Mouse (Mus musculus): Measurements from ENCODE around the gene Tnip1.

Tnip1 gene

DNA sequence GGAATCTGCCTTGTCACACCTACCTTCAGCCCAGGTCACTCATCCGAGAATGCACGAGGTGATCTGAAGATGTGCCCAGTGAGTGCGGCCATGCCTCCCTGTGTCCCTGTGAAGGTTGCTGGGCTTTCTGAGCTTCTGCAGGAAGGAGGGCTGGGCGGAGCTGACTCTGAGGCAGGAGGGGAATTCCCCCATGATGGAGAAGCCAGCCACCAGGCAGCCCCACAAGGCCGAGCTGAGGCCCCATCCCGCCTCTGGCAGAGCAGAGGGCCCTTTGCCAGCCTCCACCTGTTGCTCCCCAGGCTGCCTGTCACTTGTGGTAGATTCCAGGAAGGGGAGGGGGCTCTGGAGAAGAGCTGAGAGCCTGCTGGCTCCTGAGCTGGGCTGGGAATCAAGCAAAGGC is at the start of gene Tnip1:
Gene Tnip1 (minus strand): TSS at position 108 of the 400 bp plus-strand sequence.
- no peak for DNase-seq (ENCODE audit: low spot score)

DNA sequence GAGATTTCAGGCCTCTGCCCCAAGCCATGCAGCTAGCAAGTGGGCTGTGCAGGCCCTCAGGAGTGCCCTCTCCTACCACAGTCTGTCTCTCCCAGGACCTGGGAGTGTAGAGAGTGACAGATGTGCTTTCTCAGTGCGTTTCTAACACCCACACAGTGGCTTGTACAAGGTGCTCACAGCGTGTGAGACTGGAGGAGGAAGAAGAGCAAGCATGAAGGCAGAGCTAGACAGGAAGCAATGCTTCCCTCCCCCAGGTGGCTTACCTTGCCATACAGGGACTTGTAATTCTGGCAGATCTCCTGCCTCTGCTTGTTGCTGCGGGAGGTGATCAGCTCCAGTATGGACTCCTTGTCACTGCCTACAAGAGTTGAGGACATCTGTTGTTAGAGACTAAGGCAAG is 48.7 kb upstream of the Tnip1 start:
- no peak for DNase-seq (ENCODE audit: low spot score)

DNA sequence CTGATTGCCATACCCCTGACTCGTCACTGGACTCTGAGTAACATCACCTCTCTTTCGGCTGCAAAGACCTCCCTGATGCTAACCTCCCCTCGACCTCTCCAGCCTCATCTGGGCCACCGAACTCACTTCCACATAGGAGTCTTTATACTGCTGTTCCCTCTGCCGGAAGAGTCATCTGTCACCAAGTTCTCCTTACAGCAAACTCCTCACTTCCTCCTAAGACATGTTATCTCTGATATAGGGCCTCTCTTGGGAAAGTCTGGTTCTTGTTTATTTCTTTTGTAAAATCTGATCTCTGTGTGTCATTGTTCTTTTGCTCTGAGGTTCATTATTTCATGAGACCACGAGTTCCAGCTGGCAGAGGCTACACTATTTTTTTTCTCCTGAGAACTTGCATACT is 45.5 kb upstream of the Tnip1 start:
- DNase-seq (ENCODE audit: low spot score), result no peak

DNA sequence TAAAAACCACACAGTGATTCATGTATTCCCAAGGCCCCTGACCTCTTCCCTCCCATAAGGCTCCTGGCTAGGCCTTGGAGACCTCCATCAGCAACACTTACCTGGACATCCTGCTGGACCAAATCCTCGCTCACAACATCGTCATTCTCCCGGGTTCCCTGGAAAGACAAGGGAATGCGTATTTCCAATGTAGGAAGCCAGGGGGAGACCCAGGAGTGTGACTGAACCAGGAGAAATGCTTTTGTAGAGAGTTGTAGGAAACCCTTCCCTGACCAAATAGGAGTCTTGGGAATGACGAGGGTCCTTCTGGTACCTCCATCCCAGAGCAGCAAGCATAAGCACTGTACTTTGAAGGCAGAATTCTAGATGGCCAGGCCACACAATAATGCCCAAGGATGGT is 43.0 kb upstream of the Tnip1 start:
- no peak for DNase-seq (ENCODE audit: low spot score)

DNA sequence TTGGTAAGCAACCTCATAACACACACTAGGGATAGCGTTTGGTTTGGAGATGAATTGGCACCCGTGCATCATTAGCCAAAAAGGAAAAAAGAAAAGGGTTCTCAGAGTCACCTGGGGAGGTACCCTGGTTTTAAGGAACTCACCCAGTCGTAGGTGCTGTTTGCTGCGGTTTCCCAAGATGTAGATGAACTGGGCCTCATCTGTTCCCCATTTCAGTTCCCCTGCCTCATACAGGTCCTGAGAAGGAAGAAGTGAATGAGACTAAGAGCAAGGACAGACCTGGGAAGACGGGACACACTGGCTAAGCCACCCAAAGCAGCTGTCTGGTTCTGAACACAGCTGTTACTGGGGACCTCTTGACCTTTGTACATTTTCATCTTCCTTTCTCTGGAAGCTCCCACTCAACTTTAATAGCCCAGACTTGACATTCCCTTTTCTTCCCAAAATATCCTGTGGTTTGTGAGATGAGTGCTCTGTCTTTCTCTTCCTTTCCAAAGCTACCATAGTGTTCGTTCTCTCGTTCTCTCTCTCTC is 42.3 kb upstream of the Tnip1 start:
- no peak for DNase-seq (ENCODE audit: low spot score)

DNA sequence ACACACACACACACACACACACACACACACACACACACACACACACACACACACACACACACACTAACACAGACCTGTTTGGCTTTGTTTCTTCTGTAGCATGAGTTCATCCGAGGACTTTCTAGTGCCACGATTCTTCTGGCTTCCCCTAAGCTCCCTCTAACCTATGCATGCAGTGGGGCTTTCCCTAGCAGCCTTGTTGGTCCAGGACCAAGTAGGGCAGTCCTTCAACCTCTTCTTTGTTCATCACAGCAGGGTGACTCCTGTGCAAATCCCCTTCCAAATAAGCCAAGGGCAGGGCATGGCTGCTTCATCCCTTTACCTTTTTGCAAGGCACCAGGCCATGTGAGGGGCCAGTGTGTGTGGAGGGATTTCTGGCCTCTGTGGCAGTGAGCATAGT is 36.0 kb upstream of the Tnip1 start:
- no peak for DNase-seq (ENCODE audit: low spot score)

DNA sequence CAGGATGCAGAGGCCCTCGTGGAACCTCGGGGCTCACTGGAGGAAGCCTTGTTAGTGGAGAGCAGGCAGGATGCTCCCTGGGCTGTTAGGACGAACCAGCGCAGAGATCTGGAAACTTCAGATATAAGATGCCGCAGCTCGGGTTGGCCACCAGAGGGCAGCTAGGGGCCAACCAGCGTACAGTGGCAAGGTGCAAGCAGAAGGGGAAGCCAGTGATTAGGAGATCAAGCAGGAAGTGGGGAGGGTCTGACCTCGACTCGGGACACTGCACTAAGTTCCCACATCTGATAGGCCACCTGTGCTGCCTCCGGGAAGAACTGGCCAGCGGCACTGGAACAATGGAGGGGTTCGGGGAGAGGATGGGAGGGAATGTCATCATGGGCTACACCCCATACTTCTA is 35.6 kb upstream of the Tnip1 start:
- peak; percentile 83 for DNase-seq (ENCODE audit: low spot score)

DNA sequence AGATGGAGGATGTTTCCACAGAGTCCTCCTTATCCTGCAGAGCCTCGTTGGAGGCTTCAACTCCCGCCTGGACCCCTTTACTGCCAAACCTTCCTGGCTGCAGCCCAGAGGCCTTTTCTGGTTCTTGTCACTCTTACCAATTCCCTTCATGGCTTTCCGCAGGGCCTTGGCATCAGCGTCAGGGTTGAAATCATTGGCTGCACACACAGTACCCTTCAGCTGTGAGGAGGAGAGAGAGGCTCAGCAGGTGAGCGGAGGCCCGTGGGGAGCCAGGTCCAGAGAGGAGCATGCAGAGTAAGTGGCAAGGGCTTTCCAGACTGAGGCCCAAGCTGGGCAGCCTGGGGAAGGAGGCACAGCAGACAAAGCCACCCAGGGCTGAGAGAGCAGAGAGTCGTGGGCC is 33.5 kb upstream of the Tnip1 start:
- no peak for DNase-seq (ENCODE audit: low spot score)

DNA sequence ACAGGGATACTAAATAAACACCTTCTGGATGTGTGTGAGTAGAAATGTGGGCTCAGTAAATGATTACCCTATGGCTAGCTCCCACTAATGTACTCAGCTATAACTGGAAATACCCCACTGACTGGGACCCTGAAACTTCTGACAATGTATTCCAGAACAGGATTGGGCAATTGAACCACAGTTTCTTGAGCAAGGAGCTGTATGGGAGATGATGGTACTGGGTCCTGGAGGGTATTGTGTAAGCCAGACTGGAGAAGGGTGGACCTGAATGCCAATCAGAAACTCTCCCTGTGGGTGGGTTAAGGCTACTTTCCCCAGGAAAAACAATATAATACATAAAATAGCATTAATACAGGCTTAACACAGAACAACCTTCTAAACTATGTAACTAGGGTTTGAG is 27.2 kb upstream of the Tnip1 start:
- no peak for DNase-seq (ENCODE audit: low spot score)

DNA sequence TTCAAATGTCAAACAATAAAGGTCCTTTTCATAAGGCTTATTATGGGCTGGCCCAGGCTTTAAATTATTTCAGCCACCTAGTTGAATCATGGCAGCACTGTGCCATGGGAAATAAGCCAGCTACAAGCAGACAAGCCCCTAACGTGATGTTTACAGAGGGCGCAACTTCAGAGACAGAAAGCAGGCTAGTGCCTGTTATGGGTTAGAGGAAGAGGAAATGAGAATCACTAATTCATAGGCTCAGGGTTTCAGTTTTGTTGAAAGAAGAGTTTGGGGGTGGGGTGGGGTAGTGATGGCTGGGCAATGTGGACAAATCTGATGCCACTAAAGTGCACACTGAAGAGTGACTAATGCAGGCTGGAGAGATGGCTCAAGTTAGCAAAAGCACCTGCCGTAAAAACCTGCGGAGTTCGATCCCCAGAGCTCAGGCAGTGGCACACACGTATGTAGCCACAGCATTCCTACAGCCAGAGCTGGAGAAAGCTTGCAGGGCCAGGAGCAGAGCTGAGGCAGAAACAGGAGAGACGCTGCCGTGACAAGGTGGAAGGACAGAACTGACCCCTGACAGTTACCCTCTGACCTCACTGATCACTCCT is 26.1 kb upstream of the Tnip1 start:
- DNase-seq (ENCODE audit: low spot score), result no peak

DNA sequence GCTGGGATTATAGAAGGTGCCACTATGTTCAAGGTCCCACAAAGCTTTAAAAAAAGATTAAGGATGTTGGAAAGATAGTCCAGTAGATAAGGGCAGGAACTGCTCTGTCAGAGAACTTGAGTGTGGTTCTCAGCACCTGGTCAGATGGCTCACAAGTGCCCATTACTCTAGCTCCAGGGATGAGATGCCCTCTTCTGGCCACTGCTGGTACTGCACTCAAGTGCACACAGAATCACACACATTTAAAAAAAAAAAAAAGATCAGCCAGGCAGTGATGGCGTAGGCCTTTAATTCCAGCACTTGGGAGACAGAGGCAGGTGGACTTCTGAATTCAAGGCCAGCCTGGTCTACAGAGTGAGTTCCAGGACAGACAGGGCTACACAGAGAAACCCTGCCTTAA is 25.3 kb upstream of the Tnip1 start:
- DNase-seq (ENCODE audit: low spot score), result peak; percentile 48

DNA sequence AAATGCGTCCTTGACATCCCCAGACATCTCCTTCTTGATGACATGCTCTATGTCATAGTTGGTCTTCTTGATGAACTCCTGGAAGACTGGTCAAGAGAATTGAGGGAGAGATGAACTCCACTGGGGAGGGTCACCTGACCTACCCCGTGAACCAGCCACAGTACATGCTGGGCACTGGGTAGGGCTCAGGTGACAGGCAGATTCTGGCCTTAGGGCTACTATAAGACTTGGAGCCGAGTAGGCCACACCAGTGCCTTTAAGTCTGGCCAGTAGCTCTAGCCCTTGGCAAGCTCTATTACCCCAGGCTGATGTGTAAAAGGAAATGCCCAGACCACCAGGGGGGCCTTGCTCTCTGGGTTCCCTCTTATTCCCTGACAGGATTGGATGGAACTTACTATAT is 22.4 kb upstream of the Tnip1 start:
- DNase-seq (ENCODE audit: low spot score), result no peak

DNA sequence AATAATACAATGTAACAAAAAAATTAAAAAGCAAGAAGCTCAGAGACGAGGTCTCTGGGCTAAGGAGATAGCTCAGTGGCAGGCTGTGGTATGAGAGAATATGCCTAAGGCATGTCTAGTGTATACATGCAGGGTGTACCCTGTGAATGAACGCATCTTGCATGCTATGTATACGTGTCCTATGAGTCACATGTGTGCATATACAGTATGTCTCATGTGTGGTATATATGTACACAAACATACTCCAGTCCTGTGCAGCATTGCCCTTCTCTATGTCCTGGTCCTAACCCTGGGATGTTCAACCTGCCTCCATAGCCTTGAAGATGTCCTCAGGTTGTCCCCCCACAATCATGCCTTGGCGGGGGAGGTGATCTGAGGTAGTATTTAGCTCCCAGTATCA is 21.9 kb upstream of the Tnip1 start:
- DNase-seq (ENCODE audit: low spot score), result no peak

DNA sequence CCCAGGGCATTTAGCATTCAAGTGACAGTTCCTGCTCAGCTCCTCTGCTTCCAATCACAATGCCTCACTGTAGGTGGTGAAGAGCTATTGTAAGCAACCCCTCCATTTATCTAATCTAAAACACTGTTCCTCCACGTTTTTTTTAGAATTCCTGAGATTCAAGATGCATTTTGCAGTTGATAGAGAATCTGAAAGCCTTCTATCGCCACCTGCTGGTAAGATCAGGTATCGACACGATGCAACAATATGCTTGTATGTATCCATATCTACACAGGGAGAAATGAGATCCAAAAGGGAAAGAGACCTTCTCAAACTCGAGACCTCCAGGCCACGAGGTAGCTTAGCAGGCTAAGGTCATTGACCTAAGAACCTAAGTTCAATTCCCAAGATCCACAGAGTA is 21.4 kb upstream of the Tnip1 start:
- peak; percentile 94 for DNase-seq (ENCODE audit: low spot score)

DNA sequence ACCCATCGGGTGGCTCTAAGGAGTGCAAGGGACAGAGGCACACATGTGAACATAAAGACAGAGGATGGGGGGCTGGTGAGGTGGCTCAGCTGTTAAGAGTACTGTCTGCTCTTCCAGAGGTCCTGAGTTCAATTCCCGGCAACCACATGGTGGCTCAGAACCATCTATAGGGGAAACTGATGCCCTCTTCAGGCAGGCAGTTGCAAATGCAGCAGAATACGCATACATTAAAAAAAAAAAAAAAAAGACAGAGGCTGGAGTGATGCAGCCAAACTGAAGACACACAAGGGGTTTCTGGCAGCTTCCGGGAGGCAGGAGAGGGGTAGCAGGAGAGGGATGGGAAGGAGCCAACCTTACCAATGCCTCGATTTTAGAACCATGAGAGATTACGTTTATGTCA is 19.8 kb upstream of the Tnip1 start:
- no peak for DNase-seq (ENCODE audit: low spot score)

DNA sequence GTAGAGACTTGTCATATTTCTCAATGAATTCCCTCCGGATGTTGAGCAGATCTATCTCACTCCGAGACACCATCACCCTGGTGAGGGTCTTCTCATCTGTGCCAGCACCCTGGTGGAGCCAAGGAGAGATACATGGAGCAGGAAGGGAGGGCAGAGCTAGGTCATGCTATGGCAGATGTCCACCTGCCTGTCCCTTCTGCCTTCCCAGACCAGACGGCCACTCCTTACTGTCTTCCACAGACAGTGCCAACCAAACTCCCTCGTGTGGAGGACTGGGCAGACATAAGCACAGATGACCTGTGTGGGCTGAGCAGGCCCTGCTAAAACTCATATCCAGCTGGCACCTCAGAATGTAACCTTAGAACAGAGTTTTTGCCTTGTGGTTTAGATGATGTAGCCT is 18.9 kb upstream of the Tnip1 start:
- DNase-seq (ENCODE audit: low spot score), result no peak

DNA sequence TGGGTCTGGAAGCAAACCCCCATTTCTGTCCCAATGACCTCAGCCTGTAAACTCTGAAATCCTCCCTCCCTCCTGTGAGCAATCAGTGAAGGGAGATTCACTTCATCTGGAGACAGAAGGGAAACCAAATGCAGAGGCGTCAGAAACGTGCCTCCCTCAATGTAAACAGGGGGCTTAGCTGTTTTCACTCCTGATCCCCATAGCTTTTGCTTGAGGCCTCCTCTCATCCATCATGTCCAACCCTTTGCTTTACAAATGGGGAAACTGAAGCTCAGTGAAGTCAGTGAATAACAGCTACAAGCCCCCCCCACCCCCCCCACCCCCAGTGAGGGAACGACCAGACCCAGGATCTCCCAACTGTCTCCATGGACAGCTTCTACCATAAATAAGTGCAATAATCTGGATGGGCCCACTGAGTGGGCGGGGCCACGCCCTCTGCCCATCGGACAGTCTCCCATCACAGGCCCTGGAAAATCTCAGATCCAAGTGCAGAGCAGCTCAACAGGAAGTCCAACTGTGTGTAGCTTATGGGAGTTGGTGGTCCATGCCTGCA is 14.7 kb upstream of the Tnip1 start:
- no peak for DNase-seq (ENCODE audit: low spot score)

DNA sequence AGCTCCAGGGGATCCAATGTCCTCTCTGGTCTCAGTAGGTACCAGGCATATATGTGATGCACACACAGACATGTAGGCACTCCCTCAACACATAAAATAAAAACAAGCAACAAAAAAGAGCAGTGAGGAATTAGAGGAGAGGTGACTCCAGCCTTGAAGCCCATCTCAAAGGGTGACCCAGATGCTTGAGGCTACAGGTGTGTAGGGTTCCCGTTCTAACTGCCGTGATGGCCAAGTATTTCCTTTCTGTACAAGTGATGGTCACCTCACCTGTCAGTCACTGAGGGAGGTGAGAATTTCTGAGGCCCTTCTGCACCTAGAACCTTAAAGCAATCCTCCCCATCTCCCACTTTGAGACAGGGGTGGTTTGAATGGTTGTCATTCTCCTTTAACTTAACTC is 13.6 kb upstream of the Tnip1 start:
- no peak for DNase-seq (ENCODE audit: low spot score)

DNA sequence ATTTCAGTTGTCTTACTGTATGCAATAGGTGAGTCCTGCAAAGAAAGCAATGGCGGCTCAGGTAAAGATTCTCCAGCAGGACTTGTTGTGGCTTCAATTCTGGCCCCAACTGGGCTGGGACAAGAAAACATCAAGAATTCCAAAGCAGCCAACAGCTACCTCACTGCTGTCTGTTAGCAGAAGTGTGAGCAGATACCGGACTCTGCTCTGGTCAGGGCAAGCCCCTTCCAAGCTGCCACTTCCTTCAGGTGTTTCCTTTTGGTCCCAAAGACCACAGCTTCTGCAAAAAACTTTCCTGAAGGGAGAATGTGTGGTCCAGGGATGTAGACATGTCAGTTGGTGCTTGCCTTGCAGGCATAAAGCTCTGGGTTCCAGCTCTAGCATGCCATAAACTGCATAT is 13.0 kb upstream of the Tnip1 start:
- DNase-seq (ENCODE audit: low spot score), result no peak

DNA sequence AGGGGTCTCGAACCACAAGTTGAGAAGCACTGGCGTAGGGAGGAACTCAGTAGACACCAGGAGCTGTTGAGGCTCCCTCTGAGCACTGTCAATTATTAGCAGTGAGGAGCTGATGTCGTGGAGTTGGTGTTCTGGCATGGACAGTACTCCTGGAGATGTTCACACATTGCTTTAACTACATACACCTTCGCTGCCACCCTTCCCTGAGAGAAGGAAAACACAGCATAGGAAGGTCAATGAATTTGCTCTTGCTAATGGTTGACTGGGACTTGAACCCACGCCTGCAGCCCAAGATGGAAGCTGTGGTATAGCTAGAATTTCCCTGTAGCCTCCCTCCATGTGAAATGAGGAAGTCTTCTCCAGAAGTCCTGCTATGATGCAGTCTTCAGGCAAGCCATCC is 12.6 kb upstream of the Tnip1 start:
- DNase-seq (ENCODE audit: low spot score), result no peak

DNA sequence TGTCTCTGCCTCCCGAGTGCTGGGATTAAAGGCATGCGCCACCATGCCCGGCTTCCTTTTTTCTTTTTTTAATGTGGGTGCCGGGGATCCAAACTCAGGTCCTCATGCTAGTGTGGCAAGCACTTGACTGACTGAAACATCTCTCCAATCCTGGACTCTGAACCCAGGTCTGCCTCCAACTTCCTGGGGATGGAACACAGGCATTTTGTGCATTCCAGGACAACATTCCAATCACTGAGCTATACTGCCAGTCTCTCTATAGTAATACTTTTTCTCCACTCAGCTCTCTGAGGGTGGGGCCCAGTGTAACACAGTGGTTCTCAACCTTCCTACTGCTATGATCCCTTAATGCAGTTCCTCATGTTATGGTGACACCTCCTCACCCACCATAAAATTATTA is 11.9 kb upstream of the Tnip1 start:
- no peak for DNase-seq (ENCODE audit: low spot score)

DNA sequence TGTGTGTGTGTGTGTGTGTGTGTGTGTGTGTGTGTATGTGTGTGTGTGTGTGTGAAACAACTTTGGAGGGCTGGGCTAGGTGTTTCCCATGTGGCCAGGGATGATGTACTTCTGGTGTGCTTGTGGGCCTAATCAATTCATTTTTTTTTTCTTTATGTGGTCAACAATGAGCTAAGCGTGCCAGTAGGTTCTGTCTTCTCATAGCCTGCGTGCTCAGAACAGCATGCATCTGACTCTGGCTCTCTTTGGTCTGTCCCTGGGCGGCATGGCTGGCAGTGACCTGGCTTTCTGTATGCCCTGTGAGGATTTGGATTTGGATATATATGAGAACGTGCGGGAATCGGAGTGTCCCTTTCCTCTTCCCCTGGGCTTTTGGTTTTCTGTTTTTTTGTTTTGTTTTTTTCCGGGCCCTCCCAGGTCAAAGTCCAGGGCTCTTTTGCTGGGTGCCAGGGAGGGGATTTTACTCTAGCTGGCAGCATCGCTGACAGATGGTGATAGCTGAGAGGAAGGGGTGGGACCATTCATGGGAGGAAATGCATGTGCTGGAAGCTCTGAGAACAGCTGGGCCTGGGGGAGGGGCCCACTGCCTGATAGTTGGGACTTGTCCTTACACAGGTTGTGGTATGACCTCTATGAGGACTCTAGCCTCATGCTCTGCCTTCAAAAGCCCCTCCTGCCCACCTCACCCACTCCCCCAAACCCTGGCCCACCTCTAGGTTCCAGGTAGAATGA is 10.9 kb upstream of the Tnip1 start:
- DNase-seq (ENCODE audit: low spot score), result peak; percentile 65

DNA sequence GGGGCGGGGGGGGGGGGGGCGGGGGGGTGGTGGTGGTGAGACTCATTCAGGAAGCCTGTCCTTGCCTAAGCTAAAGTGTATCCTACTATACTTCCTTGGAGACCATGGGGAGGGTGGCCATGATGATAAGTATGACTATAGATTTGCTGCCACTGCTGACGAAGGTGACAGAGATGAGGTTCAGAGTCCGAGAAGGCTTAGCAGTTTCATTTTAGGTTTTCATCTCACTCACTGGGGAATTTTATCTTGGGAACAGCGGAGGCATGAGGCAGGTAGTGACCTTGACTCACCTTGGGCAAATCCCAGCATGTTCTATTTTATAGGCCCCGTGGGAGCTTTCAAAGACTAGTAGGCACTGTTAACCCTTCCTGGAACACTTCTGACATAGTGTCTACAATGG is 10.1 kb upstream of the Tnip1 start:
- no peak for DNase-seq (ENCODE audit: low spot score)

All from embryo, embryonic 10.5 days (tissue).